Mouse (Mus musculus): ENCODE data around the gene Trim2.

The Trim2 gene

DNA sequence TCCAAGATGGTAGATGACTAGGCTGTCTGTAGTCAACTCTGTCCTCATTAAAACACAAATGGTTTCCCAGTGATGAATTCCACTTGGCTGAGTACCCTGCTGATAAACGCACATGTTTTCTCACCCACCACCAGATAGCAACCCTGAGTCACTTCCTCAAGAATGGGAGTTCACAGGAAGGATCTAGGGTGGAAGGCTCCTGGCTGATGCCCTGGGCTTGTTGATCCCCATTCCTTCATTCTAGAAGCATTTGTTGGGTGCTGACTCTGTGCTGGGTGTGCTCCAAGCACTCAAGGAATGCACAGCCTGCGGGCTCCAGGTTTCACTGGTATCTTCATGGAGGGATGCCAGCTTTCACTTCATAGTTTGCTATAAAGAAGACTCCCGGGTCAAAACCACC lies 12.8 kb upstream of the Trim2 start:
- DNase-seq, result no peak

DNA sequence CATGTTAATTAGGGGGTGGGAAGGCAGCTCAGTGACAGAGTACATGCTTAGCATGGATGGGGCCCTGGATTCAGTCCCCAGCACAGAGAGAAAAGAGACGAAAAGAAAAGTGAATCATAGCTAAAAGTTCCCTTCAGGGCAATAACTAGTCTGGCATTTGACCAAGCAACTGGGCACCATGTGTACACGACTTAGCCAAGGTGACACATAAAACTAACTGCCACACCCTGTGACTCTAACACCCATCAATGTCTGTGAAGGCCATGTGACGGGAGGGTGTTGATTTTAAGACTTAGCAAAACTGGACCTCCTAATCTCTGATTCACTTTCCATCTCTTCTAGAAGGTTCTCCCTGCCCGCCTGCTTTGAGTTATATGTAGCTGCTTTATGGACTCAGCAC lies 12.2 kb upstream of the Trim2 start:
- no peak for DNase-seq

DNA sequence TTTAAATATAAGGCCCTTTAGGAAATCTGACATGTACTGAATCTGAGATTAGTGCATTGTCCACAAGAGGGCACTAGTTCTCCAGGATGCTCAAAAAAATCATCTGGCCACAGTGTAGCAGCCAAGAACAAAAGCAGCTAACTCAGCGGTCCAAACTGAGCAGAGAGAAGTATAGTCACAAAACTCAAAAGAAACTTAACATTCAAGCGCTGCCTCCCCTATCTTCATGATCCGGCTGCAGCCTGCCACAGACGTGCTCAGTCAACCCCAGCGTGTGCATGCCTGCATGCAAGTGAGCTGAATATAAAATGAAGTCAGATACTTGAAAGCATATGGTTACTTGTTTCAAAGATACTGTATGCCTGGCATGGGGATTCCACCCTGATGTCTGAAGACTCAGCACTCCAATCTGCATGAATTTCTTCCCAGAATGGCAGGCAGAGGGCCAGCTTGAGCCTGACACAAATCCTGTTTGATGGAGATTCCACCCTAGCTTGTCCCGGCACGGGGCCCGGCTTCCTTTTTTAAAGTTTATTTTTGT lies 8.0 kb upstream of the Trim2 start:
- peak; percentile 73 to 80 for DNase-seq

DNA sequence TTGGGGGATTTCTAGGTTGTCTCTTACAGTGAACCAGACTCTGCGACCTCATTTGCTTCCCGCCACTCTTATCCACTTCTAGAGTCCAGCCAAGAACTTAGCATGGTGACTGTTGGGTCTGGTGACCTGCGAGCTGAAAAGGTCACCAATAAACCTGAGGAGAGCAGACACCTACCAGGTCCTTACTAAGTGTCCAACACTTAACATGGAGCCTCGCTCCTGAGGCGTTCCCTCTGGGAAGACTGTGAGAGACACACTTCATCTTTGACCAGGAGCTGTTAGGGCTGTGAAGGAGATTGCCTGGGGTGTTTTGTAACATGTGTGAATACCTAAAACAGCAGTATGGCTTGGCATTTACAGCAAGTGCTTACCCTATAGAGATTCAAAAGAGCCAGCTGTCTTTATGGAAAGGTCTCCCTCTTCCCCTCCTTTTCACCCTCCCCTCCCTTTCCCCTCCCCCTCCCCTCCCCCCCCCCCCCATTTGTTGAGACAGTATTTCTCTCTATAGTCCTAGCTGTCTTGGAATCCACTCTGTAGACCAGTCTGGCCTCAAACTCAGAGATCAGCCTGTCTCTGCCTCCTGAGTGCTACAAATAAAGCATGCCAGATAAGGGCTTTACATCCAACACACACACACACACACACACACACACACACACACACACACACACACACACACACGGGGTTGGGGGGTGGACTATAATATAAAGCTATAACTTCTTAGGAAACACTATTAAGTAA lies 7.3 kb upstream of the Trim2 start:
- no peak for DNase-seq

DNA sequence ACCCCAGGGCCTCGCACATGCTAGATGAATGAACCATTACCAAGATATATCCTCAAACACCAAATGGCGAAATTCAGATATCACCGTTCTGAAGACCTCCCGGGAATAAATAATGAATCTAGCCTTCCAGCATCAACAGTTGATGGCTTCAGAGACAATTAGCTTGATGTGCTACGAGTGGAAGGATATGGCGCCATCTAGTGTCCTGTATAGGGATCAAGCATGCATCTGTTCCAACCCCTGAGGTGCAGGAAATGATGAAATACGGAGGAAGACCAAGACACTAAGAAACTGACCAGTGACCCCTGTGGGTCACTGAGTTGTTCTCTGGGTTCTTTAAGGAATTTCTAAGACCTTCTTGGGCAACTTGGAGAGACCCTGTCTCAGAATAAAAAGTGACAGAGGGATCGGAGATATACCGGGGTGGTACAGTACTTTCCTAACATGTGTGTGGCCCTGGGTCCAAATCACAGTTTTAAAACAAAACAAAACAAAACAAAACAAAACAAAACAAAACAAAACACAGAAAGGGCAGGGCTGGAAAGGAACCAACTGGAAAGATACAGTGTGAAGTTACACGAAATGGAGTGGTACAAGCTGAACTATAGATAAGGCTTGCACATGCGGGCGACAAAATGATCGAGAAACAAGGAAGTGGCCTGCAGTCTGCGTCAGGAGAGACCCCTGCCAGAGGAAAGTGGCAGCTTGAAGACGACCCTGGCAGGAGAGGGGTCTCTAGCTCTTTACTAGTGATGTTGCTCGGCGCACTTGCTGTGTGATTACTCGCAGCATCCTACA lies 6.5 kb upstream of the Trim2 start:
- DNase-seq, result peak; percentile 79 to 84

DNA sequence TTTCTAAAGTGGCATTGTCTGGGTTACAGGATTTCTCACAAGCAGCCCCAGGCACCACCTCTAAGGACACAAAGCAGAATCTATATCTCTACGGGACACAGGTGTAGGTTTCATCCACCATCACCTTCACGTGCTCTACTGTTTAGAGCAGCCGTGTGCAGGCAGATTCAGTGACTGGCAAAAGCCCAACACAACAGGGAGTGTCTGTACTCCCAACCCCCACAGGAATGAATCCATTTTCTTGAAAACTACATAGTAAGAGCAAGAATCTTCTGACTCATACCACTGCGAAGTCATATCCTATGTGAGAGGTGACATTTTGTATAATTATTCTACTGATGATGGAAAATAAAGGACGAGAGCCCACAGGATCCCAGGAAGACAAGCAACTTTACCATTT lies 5.6 kb upstream of the Trim2 start:
- no peak for DNase-seq

DNA sequence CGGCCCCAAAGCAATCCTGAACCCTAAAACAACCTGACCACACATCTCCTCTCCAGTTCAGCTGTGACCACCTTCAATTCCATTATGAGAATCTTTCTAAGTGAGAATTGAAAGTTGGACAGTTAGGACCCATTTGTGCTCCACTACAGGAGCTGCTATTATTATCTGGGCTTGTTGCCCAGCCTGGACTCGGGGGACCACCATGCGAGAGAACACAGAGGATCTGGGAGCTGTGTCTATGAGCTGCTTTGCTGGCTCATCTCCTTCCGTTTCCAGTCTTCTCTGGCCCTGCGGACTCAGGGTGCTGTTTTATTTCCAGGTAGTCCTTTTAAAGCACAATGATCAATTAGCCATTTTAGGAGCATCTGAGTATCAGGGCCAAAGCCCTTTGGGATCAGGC lies 839 bp upstream of the Trim2 start:
- no peak for DNase-seq

DNA sequence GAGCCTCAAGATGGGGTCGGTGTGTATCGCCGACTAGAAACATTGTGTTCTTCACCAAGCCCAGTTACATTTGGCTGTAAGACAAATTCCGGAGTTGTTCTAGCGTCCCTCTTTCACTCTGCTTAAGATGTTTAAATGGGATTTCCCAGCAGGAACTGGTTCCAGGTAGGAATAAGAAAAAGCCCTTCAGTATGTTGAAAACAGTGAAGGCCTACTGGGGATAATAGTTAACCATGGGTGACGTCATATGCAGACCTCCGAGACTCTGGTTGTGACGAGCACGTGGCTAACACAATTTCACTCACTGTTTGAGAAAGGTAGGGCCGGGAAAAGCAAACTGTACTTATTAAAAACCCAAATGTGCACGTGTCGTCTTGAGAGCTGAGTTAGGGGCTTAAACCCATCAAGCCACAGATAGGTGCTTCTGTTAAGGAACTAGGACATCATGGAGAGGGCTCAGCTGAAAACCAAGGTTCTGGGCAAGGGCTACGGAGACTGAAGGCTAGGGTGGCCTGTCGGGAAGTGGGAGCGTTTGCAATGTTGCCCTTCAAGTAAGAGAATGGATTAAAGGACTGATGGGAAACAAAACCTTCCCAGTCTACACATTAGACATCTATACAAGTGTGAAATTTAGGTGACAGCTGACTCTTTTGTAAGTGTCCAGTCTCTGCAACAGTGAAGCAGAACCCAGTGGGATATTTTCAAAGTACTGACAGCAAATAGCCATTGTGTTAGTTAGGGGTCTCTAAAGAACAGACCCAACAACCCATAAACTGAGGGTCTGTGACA lies 761 bp downstream of the Trim2 start:
- no peak for DNase-seq

DNA sequence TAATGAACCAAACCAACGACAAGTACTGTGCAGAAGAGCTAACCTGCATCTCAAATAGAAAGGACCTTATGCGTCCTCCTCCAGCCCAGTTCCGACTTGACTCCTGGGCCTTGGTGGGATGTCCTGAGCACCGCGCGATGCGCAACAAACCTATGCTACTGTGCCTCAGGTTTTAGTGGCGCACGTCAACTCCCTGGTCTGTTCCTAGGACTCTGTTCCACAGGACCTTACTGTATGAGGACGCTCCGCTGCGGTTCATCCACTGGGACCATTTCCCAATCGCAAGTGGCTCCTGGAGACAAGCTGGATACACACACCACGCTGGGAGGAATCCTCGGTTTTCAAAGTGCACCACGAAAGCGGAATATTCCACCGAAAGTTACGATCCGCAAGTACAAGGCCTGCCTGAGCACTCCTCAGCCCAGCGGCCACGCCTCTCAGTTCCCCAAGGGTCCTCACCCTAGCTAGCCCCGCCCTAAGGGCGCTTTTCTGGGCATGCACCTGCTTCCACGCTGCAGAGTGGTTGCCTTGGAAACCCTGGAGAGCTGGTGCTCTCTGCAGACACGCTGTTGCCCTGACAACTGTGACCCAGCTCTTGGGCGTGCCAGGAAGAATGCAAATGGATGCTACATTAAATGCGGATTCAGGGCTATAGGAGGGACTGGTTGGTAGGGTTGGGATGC lies 1.5 kb downstream of the Trim2 start:
- DNase-seq, result peak; percentile 72 to 76

DNA sequence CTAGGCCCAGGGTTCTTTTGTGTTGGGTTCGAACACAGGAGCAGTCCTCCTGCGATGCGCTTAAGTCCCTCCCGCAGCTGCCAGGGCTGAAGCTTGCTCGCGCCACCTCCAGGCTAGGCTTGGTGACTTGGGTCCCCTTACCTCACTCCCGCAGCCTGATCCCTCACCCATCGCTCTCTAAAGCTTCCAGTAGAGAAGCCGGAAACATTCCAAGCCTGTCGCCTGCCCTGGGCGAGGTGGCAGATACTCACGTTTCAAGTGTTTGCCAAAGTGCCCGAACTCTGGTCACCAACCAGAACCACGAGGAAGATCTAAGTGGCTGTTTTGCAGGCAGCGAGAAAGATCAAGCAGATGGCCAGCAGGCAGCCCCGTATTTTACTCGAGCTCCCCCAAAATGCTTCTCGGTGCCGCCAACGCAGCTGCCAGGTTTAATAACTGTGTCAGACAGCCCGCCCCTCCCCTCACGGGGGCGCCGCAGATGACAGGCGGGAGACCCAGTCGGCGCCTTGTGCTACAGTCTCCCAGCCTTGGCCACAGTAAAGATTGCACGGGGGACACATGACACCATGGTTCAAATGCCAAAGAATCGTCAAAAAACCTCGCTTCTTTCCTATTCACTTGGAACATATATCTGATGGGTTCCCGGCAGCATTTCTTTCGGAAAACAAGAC lies 2.2 kb downstream of the Trim2 start:
- peak; percentile 63 to 64 for DNase-seq

DNA sequence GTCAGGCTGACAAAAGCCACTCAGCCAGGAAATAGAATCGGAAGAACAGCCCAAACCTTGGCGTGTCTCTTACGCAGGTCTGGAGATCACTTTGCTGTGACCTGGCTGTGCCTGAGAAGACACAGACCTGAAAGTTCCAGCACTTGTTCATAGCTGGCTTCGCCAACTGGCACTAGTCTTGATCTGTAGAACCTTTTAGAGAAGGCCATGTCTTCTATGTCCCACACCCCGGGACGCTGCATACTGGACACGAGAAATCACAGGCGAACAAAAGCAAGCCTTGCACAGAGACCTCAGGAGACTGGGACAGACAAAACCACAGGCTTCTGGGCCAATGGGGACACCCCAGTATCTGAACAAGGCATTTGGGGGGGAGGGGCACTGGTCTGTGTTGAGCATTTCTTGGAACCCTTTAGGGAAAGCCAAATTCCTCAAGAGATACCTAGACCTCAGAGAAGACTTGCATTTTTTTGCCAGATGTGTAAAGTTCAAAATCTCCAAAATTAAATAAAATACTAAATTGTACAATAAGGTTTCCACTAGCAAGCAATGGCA lies 3.2 kb downstream of the Trim2 start:
- DNase-seq, result peak in 1 of 2 experiments; percentile 20

DNA sequence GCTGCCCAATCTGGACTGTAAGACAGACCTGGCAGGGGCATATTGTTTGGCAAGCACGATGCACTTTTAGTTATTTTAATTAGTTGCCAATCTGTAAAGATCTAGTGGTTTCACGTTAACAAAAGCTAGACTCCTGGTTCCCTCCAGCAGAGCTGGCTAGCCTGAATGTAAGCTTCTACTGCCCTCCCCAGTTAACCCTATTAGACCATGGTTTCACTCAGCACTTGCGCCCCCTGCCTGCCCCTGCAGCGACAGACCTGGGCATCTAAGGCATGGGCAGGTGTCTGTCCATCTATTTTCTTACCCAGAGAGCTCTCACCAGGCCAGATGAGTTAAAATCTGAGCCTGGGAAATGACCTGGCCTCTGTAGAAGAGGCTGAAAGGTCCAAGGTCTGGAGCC lies 4.4 kb downstream of the Trim2 start:
- DNase-seq, result peak; percentile 77 to 83

DNA sequence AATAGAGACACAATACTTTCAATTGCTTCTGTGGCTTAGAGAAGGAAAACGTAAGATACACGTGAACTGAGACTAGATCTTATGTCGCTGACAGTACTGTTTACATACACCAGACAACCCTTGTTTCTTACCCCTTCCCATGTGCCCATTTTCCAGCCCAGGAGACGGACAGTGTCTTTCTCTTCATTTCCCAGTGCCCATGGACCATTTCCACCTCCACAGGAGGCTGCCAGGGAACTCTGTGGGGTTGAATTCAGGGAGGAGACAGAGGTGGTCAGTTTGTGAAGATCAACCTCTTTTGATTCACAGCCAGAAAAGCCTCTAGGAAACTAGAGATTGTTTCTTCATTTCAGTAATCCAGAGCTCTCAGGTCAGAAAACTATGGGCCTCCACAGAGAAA lies 5.0 kb downstream of the Trim2 start:
- no peak for DNase-seq

DNA sequence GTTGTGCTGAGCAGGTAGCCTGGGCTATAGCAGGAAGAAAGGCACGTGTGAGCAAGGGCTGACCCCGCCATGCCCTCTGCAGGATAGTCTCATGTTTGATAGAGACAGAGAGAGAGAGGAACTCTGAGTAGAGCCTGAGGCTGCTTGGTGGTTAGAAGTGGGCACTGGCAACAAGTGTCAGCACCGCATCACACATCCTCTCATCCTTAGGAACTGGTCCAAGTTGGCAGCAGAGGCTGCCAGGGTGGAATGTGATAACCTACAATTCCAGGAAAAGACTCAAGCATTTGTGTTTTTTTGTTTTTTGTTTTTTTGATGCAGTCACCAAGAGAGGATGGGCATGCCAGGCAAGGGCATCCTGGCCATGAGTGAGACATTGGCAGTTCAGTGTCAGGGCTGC lies 8.5 kb downstream of the Trim2 start:
- peak in 1 of 2 experiments; percentile 29 for DNase-seq

DNA sequence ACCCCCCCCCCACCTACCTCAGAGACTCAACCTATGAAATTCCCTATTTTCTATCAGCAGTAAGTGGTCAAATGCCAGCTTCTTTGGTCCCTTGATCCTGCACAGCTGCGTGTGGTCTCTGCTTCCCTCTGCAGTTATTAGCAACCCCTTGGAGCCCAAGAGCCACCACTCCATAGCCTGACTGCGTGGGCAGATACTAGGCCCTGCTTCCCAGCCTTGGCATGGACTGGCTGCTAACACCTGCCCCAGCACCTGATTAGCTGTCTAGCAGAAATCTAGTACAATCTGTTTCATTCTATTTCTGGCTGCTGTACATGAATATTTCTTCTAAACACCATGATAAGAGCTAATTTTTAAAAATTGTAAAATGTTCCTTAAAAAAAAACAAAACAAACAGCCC lies 10.0 kb downstream of the Trim2 start:
- peak in 1 of 2 experiments; percentile 36 for DNase-seq

DNA sequence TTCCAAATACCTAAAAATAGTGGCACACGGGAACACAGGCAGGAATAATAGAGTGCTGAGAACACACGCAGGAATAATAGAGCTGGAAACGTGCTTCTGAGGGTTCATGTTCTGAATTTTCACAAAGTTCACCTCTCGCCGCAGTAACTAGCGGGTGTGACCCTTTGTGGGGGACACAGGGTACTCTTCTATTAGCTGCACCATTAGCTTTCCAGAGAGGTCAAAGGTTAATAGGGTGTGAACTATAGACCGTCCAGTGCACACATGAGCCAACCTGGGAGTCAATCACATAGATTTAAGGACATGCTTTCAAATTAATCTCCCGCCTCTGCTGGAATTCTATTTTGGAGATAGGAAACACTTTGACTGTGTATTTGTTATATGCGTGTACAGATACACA lies 11.9 kb downstream of the Trim2 start:
- DNase-seq, result no peak

DNA sequence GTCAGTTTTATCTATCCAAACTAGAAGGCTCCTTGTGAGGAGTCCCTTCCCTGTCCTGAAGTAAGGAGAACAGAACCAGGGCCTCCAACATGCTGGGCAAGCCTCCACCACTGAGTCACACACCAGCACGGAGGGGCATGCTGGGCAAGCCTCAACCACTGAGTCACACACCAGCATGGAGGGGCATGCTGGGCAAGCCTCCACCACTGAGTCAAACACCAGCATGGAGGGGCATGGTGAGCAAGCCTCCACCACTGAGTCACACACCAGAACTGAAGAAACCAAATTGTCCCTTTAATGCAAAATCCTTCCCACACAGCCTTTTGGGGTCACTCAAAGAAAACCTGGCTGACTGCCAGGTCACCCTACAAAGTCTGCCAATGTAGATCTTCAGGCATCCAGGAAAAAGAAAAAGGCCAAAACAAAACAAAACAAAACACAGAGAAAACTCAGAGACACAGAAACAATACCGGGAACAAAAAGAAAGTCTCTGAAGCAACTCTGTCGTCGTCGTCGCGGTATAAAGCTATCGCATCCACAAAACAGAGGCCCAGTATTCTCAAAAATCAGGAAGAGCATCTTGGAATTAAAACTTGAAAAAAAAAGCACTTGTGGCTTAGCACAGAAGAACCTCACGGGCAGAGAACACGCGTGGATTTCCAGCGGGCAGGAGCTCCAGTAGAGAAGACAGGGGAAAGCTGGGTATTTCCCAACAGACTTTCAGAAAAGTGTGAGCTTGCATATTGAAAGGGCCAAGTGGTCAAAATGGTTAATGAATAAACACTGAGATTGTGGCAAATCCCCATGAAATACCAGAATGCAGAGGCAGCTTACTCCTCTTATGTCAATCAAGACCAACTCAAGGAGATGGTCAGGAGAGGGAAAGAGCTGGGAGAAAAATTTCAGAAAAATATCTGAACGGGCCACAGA lies 12.7 kb downstream of the Trim2 start:
- DNase-seq, result no peak

DNA sequence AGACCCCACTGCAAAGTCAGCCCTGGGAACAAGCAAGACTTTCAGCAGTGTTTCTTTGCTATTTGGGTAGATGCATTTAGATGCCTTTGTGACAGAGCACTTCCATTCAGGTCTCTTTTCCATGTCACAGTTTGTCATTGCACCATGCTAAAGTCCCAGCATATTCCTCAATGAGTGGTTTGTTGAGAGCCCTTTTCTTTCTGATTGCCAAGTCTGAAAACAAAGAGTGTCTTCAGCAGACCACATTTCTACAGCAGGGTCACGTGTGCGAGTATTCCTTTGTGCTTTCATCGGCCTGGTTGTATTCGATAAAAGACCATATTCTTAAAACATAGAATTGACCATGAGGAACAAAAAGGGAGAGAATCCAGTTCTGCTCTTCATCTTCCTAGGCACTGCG lies 14.4 kb downstream of the Trim2 start:
- DNase-seq, result no peak

DNA sequence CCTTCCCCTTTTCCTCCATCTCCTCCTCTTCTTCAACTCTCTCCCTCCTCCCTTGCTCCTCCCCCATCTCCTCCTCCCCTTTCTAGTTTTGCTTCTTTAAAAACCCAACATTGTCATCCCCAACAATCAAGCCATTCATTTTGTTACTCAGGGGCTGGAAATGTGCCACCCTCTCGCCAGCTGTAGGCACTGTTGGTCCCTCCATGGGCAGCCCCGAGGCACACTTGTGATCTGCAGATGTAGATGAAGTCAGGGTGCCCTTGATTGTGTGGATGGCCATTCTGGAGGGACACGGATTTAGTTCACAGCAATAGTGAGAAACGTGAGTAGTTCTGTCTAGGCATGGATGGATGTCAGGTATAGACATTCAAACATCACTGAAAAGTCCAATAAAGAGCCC lies 17.7 kb downstream of the Trim2 start:
- DNase-seq, result no peak

DNA sequence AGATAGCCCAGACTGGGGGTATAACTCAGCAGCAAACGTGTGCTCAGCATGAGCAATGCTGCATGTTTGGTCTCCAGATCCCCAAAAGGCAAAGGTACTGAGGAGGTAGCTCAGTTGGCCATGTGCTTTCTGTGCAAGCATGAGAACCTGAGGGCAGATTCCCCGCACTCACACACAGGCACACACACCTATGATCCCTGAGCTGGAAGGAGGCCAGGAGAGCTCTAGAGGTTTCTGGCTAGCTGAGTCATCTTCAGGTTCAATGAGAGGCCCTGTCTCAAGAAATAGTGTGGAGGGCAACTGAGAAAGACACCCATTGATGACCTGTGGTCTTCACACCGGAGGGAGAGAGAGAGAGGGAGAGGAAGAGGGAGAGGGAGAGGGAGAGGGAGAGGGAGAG lies 19.4 kb downstream of the Trim2 start:
- no peak for DNase-seq

DNA sequence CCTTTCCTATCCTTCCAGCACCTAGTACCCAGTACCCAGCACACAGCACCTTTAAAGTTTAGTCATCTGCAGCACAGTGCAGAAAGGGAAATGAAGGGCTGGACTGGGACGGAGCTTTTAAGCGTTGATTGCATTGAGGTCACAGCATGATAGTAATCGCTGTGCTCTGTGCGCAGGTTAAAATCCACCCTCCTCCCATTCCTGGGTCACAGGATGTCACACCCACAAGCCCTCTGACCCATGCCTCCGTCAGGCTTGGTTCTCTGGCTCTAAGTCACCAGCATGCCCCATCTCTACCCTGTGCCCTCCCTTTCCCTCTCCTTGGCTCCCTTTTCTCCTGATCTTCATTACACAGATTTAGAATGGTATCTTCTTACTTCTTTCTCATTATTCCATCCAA lies 20.4 kb downstream of the Trim2 start:
- DNase-seq, result no peak

All from cerebellum, postnatal 14 days (tissue).